Mouse (Mus musculus) lung, postnatal 0 days (tissue): ENCODE measurements at regions not wholly inside any gene's neighbourhood (a gene's known extent, or its start where the extent isn't known, plus 50 kb on each side); places are given as distances from the start of the nearest gene placed in this dataset.

Experiments
- CTCF ChIP-seq: IDR thresholded peaks from 2 replicates; pipeline ENCODE4 v1.5.1; 2016; ENCODE audit warnings: antibody characterized with exemption, mild to moderate bottlenecking
- EP300 ChIP-seq: IDR thresholded peaks from 2 replicates; pipeline ENCODE4 v1.6.1; 2016; ENCODE audit warnings: antibody characterized with exemption, mild to moderate bottlenecking, control low read depth

- no peak for TF ChIP-seq CTCF
- TF ChIP-seq EP300, result no peak
Measured at GRCm38 (mm10) chr10:96502736-96503135, 114.1 kb upstream of the Btg1 start.
